Mouse (Mus musculus) liver, embryonic 11.5 days (tissue): ENCODE results near the gene 9930104L06Rik. TPM values are rescaled to one million over a fixed set of nuclear protein-coding genes. Genes with fewer than 3 reads are reported as not detected.

Source experiments
- ATAC-seq: fragments of 200-750 bp; cut with Nextera tagmentation; replicated peaks from 2 replicates; pipeline ENCODE4 v1.8.0; 2017; ENCODE audit warnings: moderate number of reproducible peaks, mild to moderate bottlenecking, moderate TSS enrichment, moderate library complexity; ENCODE audit not compliant: low FRiP score
- DNase-seq: peaks from one replicate; pipeline ENCODE4 v3.0.0-alpha.2; 2017; ENCODE audit warnings: low spot score
- H3K27ac ChIP-seq: fragments of 300-500 bp; sonication (generic); 2 replicates; pipeline ENCODE4 v1.5.1; 2014; ENCODE audit warnings: mild to moderate bottlenecking, low read depth, low read length, control low read depth
- H3K27me3 ChIP-seq: fragments of 300-500 bp; sonication (generic); replicated peaks from 2 replicates; pipeline ENCODE4 v1.6.1; 2014; ENCODE audit warnings: low read length, mixed read lengths; ENCODE audit not compliant: control insufficient read depth, insufficient read depth
- H3K36me3 ChIP-seq: fragments of 300-500 bp; sonication (generic); 2 replicates; pipeline ENCODE4 v1.6.1; 2014; ENCODE audit warnings: mild to moderate bottlenecking, low read length, moderate library complexity, mixed read lengths; ENCODE audit not compliant: control insufficient read depth, insufficient read depth
- H3K4me1 ChIP-seq: fragments of 300-500 bp; sonication (generic); replicated peaks from 2 replicates; pipeline ENCODE4 v1.6.1; 2014; ENCODE audit warnings: low read length, mixed read lengths; ENCODE audit not compliant: control insufficient read depth, insufficient read depth
- H3K4me2 ChIP-seq: fragments of 300-500 bp; sonication (generic); 2 replicates; pipeline ENCODE4 v1.6.1; 2014; ENCODE audit warnings: mild to moderate bottlenecking, control low read depth, moderate library complexity
- H3K4me3 ChIP-seq: fragments of 300-500 bp; sonication (generic); 2 replicates; pipeline ENCODE4 v1.5.1; 2014; ENCODE audit warnings: low read depth, low read length, control low read depth
- H3K9ac ChIP-seq: fragments of 300-500 bp; sonication (generic); 2 replicates; pipeline ENCODE4 v1.6.1; 2014; ENCODE audit warnings: low read depth, low read length, control low read depth
- H3K9me3 ChIP-seq: fragments of 300-500 bp; sonication (generic); 2 replicates; pipeline ENCODE4 v1.6.1; 2016; ENCODE audit warnings: low read length, inconsistent platforms, mixed read lengths; ENCODE audit not compliant: control insufficient read depth
- WGBS: fragments of 180-500 bp; shearing (Covaris S2); extraction: QIAGEN DNeasy Blood & Tissue Kit; methylation state at CpG from one replicate; pipeline ENCODE4 v1.1.7; 2014; 5-methylcytosine and 5-hydroxymethylcytosine counted together
- polyA plus RNA-seq: library from polyadenylated mRNA; unstranded; fragments of >200 nt; fragmentation: Nextera tagmentation; extraction: Ambion mirVana; gene quantifications from 2 replicates; pipeline ENCODE4 v1.2.1, GENCODE M21; 2014

Gene 9930104L06Rik
- polyA plus RNA-seq, 1 experiment from 2014 or later = 3.5 TPM

GRCm38 (mm10) chr4:124950181-124951035 lies 13.6 kb downstream of the 9930104L06Rik start:
- H3K9me3 ChIP-seq = no peaks in the 10 kb centered on the region
- no peak for ATAC-seq
- H3K36me3 ChIP-seq = no peaks in the 10 kb centered on the region
- no peak for DNase-seq
- 72% methylated on average over 21 of the region's 21 CpGs for WGBS
- no peak overlapping the region for H3K4me2 ChIP-seq
- no peaks in the 10 kb centered on the region for H3K27me3 ChIP-seq
- no peak overlapping the region for H3K27ac ChIP-seq
- H3K4me3 ChIP-seq = no peak overlapping the region
- no peaks in the 10 kb centered on the region for H3K4me1 ChIP-seq
- no peak overlapping the region for H3K9ac ChIP-seq

GRCm38 (mm10) chr4:124951036-124951433 lies 14.2 kb downstream of the 9930104L06Rik start:
- WGBS = 45% methylated on average over 10 of the region's 10 CpGs
- H3K4me1 ChIP-seq = no peaks in the 10 kb centered on the region
- no peak overlapping the region for H3K9ac ChIP-seq
- ATAC-seq (no peak), DNase-seq (no peak)
- no peak overlapping the region for H3K4me3 ChIP-seq
- H3K27ac ChIP-seq = no peak overlapping the region
- no peaks in the 10 kb centered on the region for H3K27me3 ChIP-seq
- no peaks in the 10 kb centered on the region for H3K9me3 ChIP-seq
- no peaks in the 10 kb centered on the region for H3K36me3 ChIP-seq
- no peak overlapping the region for H3K4me2 ChIP-seq

GRCm38 (mm10) chr4:124953546-124953945 lies 16.7 kb downstream of the 9930104L06Rik start:
- Histone ChIP-seq H3K27me3 (no peaks in the 10 kb centered on the region), H3K27ac (no peak overlapping the region), H3K4me2 (no peak overlapping the region), H3K9ac (no peak overlapping the region), H3K4me1 (no peaks in the 10 kb centered on the region), H3K9me3 (no peaks in the 10 kb centered on the region), H3K4me3 (no peak overlapping the region), H3K36me3 (no peaks in the 10 kb centered on the region)
- DNase-seq (no peak), ATAC-seq (no peak)
- 52% methylated on average over 4 of the region's 4 CpGs for WGBS

- WGBS = 80% methylated on average over 2 of the region's 2 CpGs
Measured at GRCm38 (mm10) chr4:124957284-124957683, 20.4 kb downstream of the 9930104L06Rik start.

GRCm38 (mm10) chr4:124959062-124959461 lies 22.2 kb downstream of the 9930104L06Rik start:
- Histone ChIP-seq H3K9ac (no peak overlapping the region), H3K9me3 (no peaks in the 10 kb centered on the region), H3K27ac (no peak overlapping the region), H3K36me3 (no peaks in the 10 kb centered on the region), H3K4me1 (no peaks in the 10 kb centered on the region), H3K4me2 (no peak overlapping the region), H3K4me3 (no peak overlapping the region), H3K27me3 (no peaks in the 10 kb centered on the region)
- ATAC-seq (no peak), DNase-seq (no peak)
- WGBS = 60% methylated on average over 11 of the region's 11 CpGs

More at GRCm38 (mm10) chr4:124957284-124957683, 20.4 kb downstream of the 9930104L06Rik start:
- Histone ChIP-seq H3K9me3 (no peaks in the 10 kb centered on the region), H3K9ac (no peak overlapping the region), H3K4me3 (no peak overlapping the region), H3K27ac (no peak overlapping the region), H3K4me2 (no peak overlapping the region), H3K36me3 (no peaks in the 10 kb centered on the region), H3K27me3 (no peaks in the 10 kb centered on the region), H3K4me1 (no peaks in the 10 kb centered on the region)
- no peak for ATAC-seq
- DNase-seq = no peak

- H3K9me3 ChIP-seq = no peaks in the 10 kb centered on the region
- no peaks in the 10 kb centered on the region; the same call in 1 of the 2 replicates for H3K27me3 ChIP-seq
- 80% methylated on average over 11 of the region's 11 CpGs for WGBS
- no peak overlapping the region for H3K4me3 ChIP-seq
- no peak overlapping the region for H3K27ac ChIP-seq
- ATAC-seq (no peak), DNase-seq (no peak)
- H3K9ac ChIP-seq = no peak overlapping the region
- H3K36me3 ChIP-seq = no peaks in the 10 kb centered on the region
- no peak overlapping the region for H3K4me2 ChIP-seq
- H3K4me1 ChIP-seq = no peaks in the 10 kb centered on the region
Measured at GRCm38 (mm10) chr4:124960940-124961339, 24.1 kb downstream of the 9930104L06Rik start.

- Histone ChIP-seq H3K9ac (no peak overlapping the region), H3K4me2 (no peak overlapping the region), H3K4me1 (no peaks in the 10 kb centered on the region), H3K27me3 (no peaks in the 10 kb centered on the region; the same call in 1 of the 2 replicates), H3K27ac (no peak overlapping the region), H3K9me3 (no peaks in the 10 kb centered on the region), H3K4me3 (no peak overlapping the region), H3K36me3 (no peaks in the 10 kb centered on the region)
- no peak for ATAC-seq
- no peak for DNase-seq
- WGBS = 38% methylated on average over 11 of the region's 11 CpGs
Measured at GRCm38 (mm10) chr4:124962576-124962975, 25.7 kb downstream of the 9930104L06Rik start.

GRCm38 (mm10) chr4:124964912-124965599 lies 28.2 kb downstream of the 9930104L06Rik start:
- DNase-seq (no peak), ATAC-seq (no peak)
- Histone ChIP-seq H3K36me3 (no peaks in the 10 kb centered on the region), H3K4me3 (no peak overlapping the region), H3K4me1 (no peaks in the 10 kb centered on the region), H3K27ac (no peak overlapping the region), H3K9ac (no peak overlapping the region), H3K4me2 (no peak overlapping the region), H3K27me3 (peaks cover 2% of the 10 kb centered on the region; the same call in 1 of the 2 replicates), H3K9me3 (no peaks in the 10 kb centered on the region)
- 22% methylated on average over 8 of the region's 8 CpGs for WGBS
